Mouse (Mus musculus) stomach, embryonic 14.5 days (tissue): ENCODE measurements at regions not wholly inside any gene's neighbourhood (a gene's known extent, or its start where the extent isn't known, plus 50 kb on each side); places are given as distances from the start of the nearest gene placed in this dataset.
"Not testable (repeated sequence)": the region's sequence is repeated elsewhere in the genome, so short reads cannot be mapped to it uniquely, and the experiment has no call there.

Experiments
- ATAC-seq: fragments of 200-750 bp; cut with Nextera tagmentation; 2 replicates; pipeline ENCODE4 v1.8.0; 2017; ENCODE audit warnings: low read depth, moderate TSS enrichment; ENCODE audit not compliant: insufficient number of reproducible peaks, insufficient read depth, low FRiP score
- H3K27ac ChIP-seq: fragments of 300-500 bp; sonication (generic); 2 replicates; pipeline ENCODE4 v1.5.1; 2014; ENCODE audit warnings: mild to moderate bottlenecking, low read length, moderate library complexity, mixed read lengths
- H3K27me3 ChIP-seq: fragments of 300-500 bp; sonication (generic); 2 replicates; pipeline ENCODE4 v1.6.1; 2014; ENCODE audit warnings: low read length, control low read depth, mixed read lengths; ENCODE audit not compliant: control insufficient read depth, insufficient read depth
- H3K36me3 ChIP-seq: fragments of 300-500 bp; sonication (generic); 2 replicates; pipeline ENCODE4 v1.6.1; 2014; ENCODE audit warnings: mild to moderate bottlenecking, control low read depth, low read length, moderate library complexity, mixed read lengths; ENCODE audit not compliant: control insufficient read depth, insufficient read depth
- H3K4me1 ChIP-seq: fragments of 300-500 bp; sonication (generic); 2 replicates; pipeline ENCODE4 v1.6.1; 2014; ENCODE audit warnings: low read length, control low read depth, mixed read lengths; ENCODE audit not compliant: control insufficient read depth, insufficient read depth
- H3K4me2 ChIP-seq: fragments of 300-500 bp; sonication (generic); replicated peaks from 2 replicates; pipeline ENCODE4 v1.6.1; 2014; ENCODE audit warnings: low read depth, low read length, control low read depth
- H3K4me3 ChIP-seq: fragments of 300-500 bp; sonication (generic); 2 replicates; pipeline ENCODE4 v1.5.1; 2014; ENCODE audit warnings: low read depth, low read length, control low read depth
- H3K9ac ChIP-seq: fragments of 300-500 bp; sonication (generic); replicated peaks from 2 replicates; pipeline ENCODE4 v1.6.1; 2014; ENCODE audit warnings: low read depth, mild to moderate bottlenecking, control low read depth, low read length, moderate library complexity, mixed read lengths
- H3K9me3 ChIP-seq: fragments of 300-500 bp; sonication (generic); 2 replicates; pipeline ENCODE4 v1.6.1; 2016; ENCODE audit warnings: low read depth, low read length, control low read depth; ENCODE audit not compliant: control insufficient read depth
- WGBS: fragments of 180-500 bp; shearing (Covaris S2); extraction: QIAGEN DNeasy Blood & Tissue Kit; methylation state at CpG from one replicate; pipeline ENCODE4 v1.1.7; 2014; 5-methylcytosine and 5-hydroxymethylcytosine counted together

DNA sequence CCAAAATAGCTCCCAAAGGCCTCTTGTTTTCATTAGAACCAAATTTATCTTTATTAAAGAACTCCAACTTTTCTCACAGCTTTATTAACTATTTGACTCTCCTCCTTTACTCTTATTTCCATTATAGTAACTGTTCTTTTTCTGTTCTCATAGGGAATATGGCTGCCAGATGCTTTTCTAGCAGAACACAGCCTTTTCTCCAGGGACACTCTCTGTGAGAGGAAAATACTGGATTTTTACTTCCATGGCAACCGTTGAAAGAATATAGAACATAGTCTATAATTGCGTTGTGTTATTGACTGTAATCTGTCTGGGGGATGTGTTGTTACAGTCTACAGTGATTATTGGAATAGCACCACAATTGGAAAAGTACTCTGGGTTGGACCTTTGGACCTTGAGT, 87.1 kb upstream of the Gm5148 start:
- H3K4me3 ChIP-seq: no peak overlapping the region
- no peaks in the 10 kb centered on the region for H3K36me3 ChIP-seq
- WGBS: 93% methylated on average over 2 of the region's 2 CpGs
- peaks cover 8% of the 10 kb centered on the region; the same call in 1 of the 2 replicates for H3K9me3 ChIP-seq
- no peak overlapping the region for H3K9ac ChIP-seq
- ATAC-seq: no peak
- H3K4me2 ChIP-seq: no peak overlapping the region
- H3K27ac ChIP-seq: no peak overlapping the region
- H3K4me1 ChIP-seq: no peaks in the 10 kb centered on the region
- H3K27me3 ChIP-seq: no peaks in the 10 kb centered on the region

DNA sequence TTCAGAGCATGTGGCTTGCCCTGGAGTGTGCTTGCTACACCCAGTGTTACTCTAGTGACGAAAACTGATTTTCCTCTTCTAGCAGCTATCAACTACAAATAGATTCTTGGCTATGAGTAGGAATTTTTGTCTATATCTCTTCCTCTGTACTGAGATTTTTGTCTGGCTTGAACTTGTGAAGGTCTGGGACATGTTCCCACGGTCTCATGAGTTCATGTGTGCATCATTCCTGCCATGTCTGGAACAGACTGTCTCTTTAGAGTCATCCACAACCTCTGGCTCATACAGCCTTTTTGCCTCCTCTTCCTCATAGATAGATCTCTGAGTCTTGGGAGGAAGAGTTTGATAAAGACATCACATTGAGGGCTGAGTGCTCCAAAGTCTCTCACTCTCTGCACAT, 86.5 kb upstream of the Gm5148 start:
- H3K4me3 ChIP-seq: no peak overlapping the region
- H3K27ac ChIP-seq: no peak overlapping the region
- no peaks in the 10 kb centered on the region for H3K4me1 ChIP-seq
- H3K4me2 ChIP-seq: no peak overlapping the region
- no peak overlapping the region for H3K9ac ChIP-seq
- H3K27me3 ChIP-seq: no peaks in the 10 kb centered on the region
- peaks cover 8% of the 10 kb centered on the region; the same call in 1 of the 2 replicates for H3K9me3 ChIP-seq
- no peak for ATAC-seq
- WGBS: 88% methylated on average over 2 of the region's 2 CpGs
- no peaks in the 10 kb centered on the region for H3K36me3 ChIP-seq

DNA sequence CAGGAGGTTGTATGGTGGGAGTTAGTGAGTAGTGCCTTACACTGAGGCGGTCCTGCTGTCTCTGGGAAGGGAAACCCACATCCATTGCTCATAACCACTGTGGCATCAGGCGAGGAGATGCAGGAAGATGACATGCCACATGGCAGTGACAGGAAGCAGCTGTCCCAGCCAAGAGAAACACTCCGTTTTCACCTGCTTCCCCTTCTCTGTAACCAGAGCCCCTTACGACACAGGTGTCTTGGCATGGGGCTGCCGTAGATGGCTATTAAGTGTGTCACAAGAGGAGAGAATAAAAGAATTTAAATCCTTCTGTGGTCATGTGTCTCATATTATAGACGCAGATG, 81.5 kb upstream of the Gm5148 start:
- no peak overlapping the region for H3K4me2 ChIP-seq
- H3K27me3 ChIP-seq: no peaks in the 10 kb centered on the region
- 52% methylated on average over 6 of the region's 6 CpGs for WGBS
- H3K36me3 ChIP-seq: no peaks in the 10 kb centered on the region
- H3K9ac ChIP-seq: no peak overlapping the region
- peaks cover 8% of the 10 kb centered on the region; the same call in 1 of the 2 replicates for H3K9me3 ChIP-seq
- H3K4me1 ChIP-seq: no peaks in the 10 kb centered on the region; the same call in 1 of the 2 replicates
- ATAC-seq: no peak
- H3K4me3 ChIP-seq: no peak overlapping the region
- no peak overlapping the region for H3K27ac ChIP-seq

GRCm38 (mm10) chr3:37804941-37805804, 80.9 kb upstream of the Gm5148 start:
- 86% methylated on average over 9 of the region's 9 CpGs for WGBS
- no peak overlapping the region for H3K4me2 ChIP-seq
- no peak for ATAC-seq
- H3K4me3 ChIP-seq: no peak overlapping the region
- H3K4me1 ChIP-seq: no peaks in the 10 kb centered on the region; the same call in 1 of the 2 replicates
- H3K27me3 ChIP-seq: no peaks in the 10 kb centered on the region
- peaks cover 8% of the 10 kb centered on the region; the same call in 1 of the 2 replicates for H3K9me3 ChIP-seq
- no peak overlapping the region for H3K9ac ChIP-seq
- no peaks in the 10 kb centered on the region for H3K36me3 ChIP-seq
- H3K27ac ChIP-seq: no peak overlapping the region

DNA sequence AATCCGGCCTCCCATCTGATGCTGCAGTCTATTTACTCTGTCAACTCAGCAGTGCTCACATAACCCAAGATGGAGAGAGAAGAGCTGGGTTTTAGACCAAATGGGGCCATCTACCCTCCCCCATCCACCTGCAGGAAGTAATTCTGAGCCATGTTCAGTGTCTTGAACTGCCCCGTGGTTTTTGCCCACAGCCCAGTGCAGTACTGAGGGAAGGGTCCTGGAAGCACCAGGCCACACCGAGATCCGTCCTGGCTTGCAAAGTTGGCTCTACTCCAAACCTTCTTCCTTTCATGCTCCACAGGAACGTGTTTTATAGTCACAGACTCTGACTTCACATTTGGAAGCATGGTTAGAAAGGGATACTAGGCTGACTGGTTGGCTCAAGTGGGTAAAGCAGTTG, 80.0 kb upstream of the Gm5148 start:
- H3K27ac ChIP-seq: no peak overlapping the region
- H3K4me3 ChIP-seq: no peak overlapping the region
- no peak overlapping the region for H3K4me2 ChIP-seq
- H3K4me1 ChIP-seq: no peaks in the 10 kb centered on the region; the same call in 1 of the 2 replicates
- WGBS: 46% methylated on average over 5 of the region's 5 CpGs
- no peak overlapping the region for H3K9ac ChIP-seq
- ATAC-seq: no peak
- no peaks in the 10 kb centered on the region for H3K27me3 ChIP-seq
- no peaks in the 10 kb centered on the region for H3K36me3 ChIP-seq
- H3K9me3 ChIP-seq: peaks cover 3% of the 10 kb centered on the region; the same call in 1 of the 2 replicates

DNA sequence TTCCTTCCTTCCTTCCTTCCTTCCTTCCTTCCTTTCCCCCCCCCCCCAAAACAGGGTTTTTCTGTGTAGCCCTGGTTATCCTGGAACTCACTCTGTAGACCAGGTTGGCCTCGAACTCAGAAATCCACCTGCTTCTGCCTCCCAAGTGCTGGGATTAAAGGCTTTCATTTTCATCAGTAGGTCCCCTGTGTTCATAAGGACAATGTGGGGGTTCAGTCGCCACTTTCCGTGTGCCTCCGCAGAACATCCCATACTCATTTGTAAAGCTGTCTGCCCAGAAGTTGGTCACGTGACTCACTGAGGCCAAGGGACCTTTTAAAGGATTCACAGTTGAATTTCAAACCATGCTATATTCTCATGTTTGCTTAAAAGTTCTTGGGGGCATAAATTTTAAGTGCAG, 79.5 kb upstream of the Gm5148 start:
- not testable (repeated sequence) for H3K9me3 ChIP-seq, H3K36me3 ChIP-seq, H3K27ac ChIP-seq, H3K4me3 ChIP-seq, H3K4me2 ChIP-seq, H3K27me3 ChIP-seq, ATAC-seq, H3K4me1 ChIP-seq, H3K9ac ChIP-seq
- 86% methylated on average over 5 of the region's 5 CpGs for WGBS

DNA sequence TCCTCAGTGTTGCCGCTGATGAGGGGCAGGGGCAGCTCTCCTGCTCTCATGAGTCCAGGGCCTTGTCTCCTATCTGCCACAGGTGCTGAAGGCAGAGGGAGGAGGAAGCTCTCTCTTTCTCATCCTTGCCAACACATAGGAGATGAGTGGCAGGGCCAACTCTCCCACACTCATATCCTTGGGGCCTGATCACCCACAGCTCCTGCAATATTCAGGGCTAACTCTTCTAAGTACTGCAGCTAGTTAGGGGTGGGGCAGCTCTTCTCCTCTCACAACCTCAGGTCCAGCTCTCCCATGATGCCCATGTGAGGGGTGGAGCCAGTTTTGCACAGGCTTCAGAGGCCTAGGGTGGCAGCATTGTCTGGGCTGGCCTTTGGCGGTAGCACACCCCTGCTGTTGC, 77.3 kb upstream of the Gm5148 start:
- no peaks in the 10 kb centered on the region; the same call in 1 of the 2 replicates for H3K4me1 ChIP-seq
- H3K9me3 ChIP-seq: no peaks in the 10 kb centered on the region
- H3K27ac ChIP-seq: no peak overlapping the region
- H3K4me3 ChIP-seq: no peak overlapping the region
- no peaks in the 10 kb centered on the region for H3K36me3 ChIP-seq
- no peak overlapping the region for H3K4me2 ChIP-seq
- ATAC-seq: no peak
- no peaks in the 10 kb centered on the region for H3K27me3 ChIP-seq
- H3K9ac ChIP-seq: no peak overlapping the region
- 86% methylated on average over 2 of the region's 2 CpGs for WGBS

DNA sequence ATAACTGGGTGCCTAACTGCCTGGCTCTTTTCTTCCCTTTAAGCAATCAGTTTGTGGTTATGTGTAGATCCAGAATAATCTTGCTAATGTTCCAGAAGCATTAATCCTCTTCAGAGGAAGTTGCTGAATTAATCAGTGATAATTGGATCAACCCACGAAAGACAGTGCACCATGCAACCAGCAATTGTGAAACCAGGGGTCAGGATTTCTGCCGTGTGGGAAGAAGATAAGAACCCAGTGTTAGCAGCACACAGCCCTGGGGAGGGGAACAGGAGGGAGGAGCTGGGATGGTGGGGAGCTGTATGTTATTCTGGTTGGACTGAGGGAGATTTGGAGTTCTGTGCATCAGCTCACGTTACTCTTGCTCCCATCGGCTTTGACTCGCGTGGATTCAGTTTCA, 75.5 kb upstream of the Gm5148 start:
- Histone ChIP-seq H3K4me3 (no peak overlapping the region), H3K9ac (no peak overlapping the region), H3K27ac (no peak overlapping the region), H3K4me2 (no peak overlapping the region), H3K27me3 (no peaks in the 10 kb centered on the region), H3K4me1 (no peaks in the 10 kb centered on the region; the same call in 1 of the 2 replicates), H3K36me3 (no peaks in the 10 kb centered on the region), H3K9me3 (no peaks in the 10 kb centered on the region)
- WGBS: 59% methylated on average over 6 of the region's 6 CpGs
- ATAC-seq: no peak

- no peaks in the 10 kb centered on the region for H3K27me3 ChIP-seq
- ATAC-seq: no peak
- no peak overlapping the region for H3K4me2 ChIP-seq
- no peaks in the 10 kb centered on the region for H3K36me3 ChIP-seq
- 55% methylated on average over 7 of the region's 7 CpGs for WGBS
- H3K27ac ChIP-seq: no peak overlapping the region
- H3K9ac ChIP-seq: no peak overlapping the region
- no peaks in the 10 kb centered on the region for H3K9me3 ChIP-seq
- peaks cover 14% of the 10 kb centered on the region; the same call in 1 of the 2 replicates for H3K4me1 ChIP-seq
- H3K4me3 ChIP-seq: no peak overlapping the region
These were observed 65.4 kb upstream of the Gm5148 start for GRCm38 (mm10) chr3:37789711-37790110.
